Mouse (Mus musculus) forebrain, embryonic 13.5 days (tissue): ENCODE measurements around the gene Rap1gds1. TPM values are rescaled to one million over a fixed set of nuclear protein-coding genes. Genes with fewer than 3 reads are reported as not detected.
A peak's percentile ranks its signal among the peaks of the same experiment; 100 is the strongest.

Experiments used
- ATAC-seq: fragments of 200-750 bp; cut with Nextera tagmentation; 2 replicates; pipeline ENCODE4 v1.8.0; 2017
- H3K27ac ChIP-seq: fragments of 300-500 bp; sonication (generic); 2 replicates; pipeline ENCODE4 v1.5.1; 2015; ENCODE audit warnings: inconsistent platforms, mild to moderate bottlenecking, moderate library complexity
- H3K27me3 ChIP-seq: fragments of 300-500 bp; sonication (generic); 2 replicates; pipeline ENCODE4 v1.6.1; 2015; ENCODE audit warnings: mild to moderate bottlenecking, inconsistent platforms
- H3K36me3 ChIP-seq: fragments of 300-500 bp; sonication (generic); 2 replicates; pipeline ENCODE4 v1.6.1; 2015; ENCODE audit warnings: mild to moderate bottlenecking, inconsistent platforms; ENCODE audit not compliant: poor library complexity, severe bottlenecking
- H3K4me1 ChIP-seq: fragments of 300-500 bp; sonication (generic); 2 replicates; pipeline ENCODE4 v1.6.1; 2015; ENCODE audit warnings: inconsistent platforms
- H3K4me2 ChIP-seq: fragments of 300-500 bp; sonication (generic); 2 replicates; pipeline ENCODE4 v1.6.1; 2015; ENCODE audit warnings: inconsistent platforms, mild to moderate bottlenecking, moderate library complexity
- H3K4me3 ChIP-seq: fragments of 300-500 bp; sonication (generic); 2 replicates; pipeline ENCODE4 v1.5.1; 2015; ENCODE audit warnings: mild to moderate bottlenecking, inconsistent platforms
- H3K9ac ChIP-seq: fragments of 300-500 bp; sonication (generic); 2 replicates; pipeline ENCODE4 v1.6.1; 2015; ENCODE audit warnings: mild to moderate bottlenecking, inconsistent platforms
- H3K9me3 ChIP-seq: fragments of 300-500 bp; sonication (generic); replicated peaks from 2 replicates; pipeline ENCODE4 v1.6.1; 2016; ENCODE audit warnings: inconsistent platforms
- WGBS: fragments of 180-500 bp; shearing (Covaris S2); methylation state at CpG from one replicate; pipeline ENCODE4 v1.1.7; 2015; 5-methylcytosine and 5-hydroxymethylcytosine counted together
- polyA plus RNA-seq: library from polyadenylated mRNA; unstranded; fragments of >200 nt; fragmentation: Nextera tagmentation; extraction: Ambion mirVana; gene quantifications from 2 replicates; pipeline ENCODE4 v1.2.1, GENCODE M21; 2015

Gene Rap1gds1
- polyA plus RNA-seq, 1 experiment from 2014 or later, result 44.8 TPM

DNA sequence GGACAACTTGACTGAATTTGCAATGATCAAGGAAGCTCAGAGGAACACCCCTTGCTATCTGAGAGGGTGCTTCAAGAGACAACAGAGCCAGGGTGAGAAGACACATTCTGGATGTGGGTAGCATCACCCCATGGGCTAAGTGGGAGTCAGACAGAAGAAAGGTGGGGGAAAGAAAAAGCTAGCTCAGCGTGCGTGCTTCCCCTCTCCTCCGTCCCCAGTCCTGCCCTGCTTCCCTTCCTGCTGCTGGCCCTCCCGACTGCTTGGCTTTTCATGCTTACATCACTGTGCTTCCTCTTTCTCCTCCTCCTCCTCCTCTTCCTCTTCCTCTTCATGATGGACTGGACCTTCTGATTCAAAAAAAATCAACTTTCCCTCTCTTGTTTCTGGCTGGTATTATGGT, 33.1 kb downstream of the Rap1gds1 start:
- WGBS, result 84% methylated on average over 4 of the region's 4 CpGs
- no peaks in the 10 kb centered on the region for H3K27me3 ChIP-seq
- H3K4me1 ChIP-seq, result no peaks in the 10 kb centered on the region
- peaks cover 10% of the 10 kb centered on the region; the same call in 1 of the 2 replicates for H3K36me3 ChIP-seq
- H3K4me2 ChIP-seq, result no peak overlapping the region
- H3K9me3 ChIP-seq, result no peaks in the 10 kb centered on the region
- H3K27ac ChIP-seq, result no peak overlapping the region
- no peak for ATAC-seq
- no peak overlapping the region for H3K9ac ChIP-seq
- no peak overlapping the region for H3K4me3 ChIP-seq

GRCm38 (mm10) chr3:139037030-139037429, 38.0 kb downstream of the Rap1gds1 start:
- Histone ChIP-seq H3K4me2 (no peak overlapping the region), H3K9ac (no peak overlapping the region), H3K9me3 (0 out of 2 replicates have a peak, but pooled peaks cover 8% of the 10 kb centered on the region), H3K4me1 (no peaks in the 10 kb centered on the region), H3K4me3 (no peak overlapping the region), H3K27ac (no peak overlapping the region), H3K36me3 (peaks cover 11% of the 10 kb centered on the region), H3K27me3 (no peaks in the 10 kb centered on the region)
- WGBS, result 94% methylated on average over 4 of the region's 4 CpGs
- ATAC-seq, result no peak

DNA sequence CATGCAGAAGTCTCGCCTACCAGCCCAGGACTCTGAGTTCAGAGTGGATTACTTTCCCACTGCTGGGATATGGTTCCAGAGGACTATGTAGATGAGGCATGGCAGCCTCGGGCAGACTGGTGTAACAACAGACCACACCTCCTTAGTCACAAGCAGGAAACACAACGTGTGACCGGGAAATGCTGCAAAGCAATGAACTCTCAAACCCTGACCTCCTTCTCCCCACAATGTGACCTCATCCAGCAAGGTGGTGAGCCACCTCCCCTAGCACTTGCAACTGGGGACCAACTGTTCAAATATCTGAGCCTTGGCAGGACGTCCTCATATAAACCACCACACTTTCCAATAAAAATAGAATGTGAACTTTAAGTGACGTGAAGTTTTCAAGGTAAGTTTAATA, 41.8 kb downstream of the Rap1gds1 start:
- 0 out of 2 replicates have a peak, but pooled peaks cover 8% of the 10 kb centered on the region for H3K9me3 ChIP-seq
- 91% methylated on average over 6 of the region's 6 CpGs for WGBS
- no peak for ATAC-seq

DNA sequence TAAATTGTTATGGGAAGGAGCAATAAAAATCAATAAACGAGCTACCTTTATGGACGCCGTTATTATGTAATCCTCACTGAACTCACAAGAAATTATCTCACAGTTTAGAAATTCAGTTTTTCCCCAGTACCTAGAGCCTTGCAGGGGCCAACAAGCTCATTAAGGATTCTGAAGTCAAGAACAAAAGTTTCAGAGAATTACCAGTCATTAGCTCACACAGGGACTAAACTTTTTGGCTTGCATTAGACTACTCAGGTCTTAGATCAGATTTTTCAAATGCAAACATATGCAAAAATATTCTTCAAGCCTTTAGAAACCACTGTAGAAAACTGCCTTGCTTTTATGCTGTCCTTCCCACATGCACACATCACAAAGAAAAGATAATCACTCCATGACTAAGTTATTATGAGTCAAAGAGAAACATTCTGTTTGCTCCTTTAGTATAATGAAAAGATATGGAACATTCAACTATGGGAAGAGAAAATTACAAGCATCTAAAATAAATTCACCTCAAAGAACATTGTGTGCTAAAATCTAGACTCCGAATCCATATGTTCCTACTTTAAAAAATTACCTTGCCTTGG, 44.3 kb downstream of the Rap1gds1 start:
- Histone ChIP-seq H3K9me3 (0 out of 2 replicates have a peak, but pooled peaks cover 8% of the 10 kb centered on the region), H3K9ac (no peak overlapping the region), H3K4me2 (no peak overlapping the region), H3K4me3 (no peak overlapping the region), H3K27ac (no peak overlapping the region), H3K27me3 (no peaks in the 10 kb centered on the region), H3K36me3 (peaks cover 13% of the 10 kb centered on the region), H3K4me1 (peaks cover 12% of the 10 kb centered on the region; the same call in 1 of the 2 replicates)
- peak; percentile 55 for ATAC-seq
- 55% methylated on average over 4 of the region's 4 CpGs for WGBS

More for the DNA sequence above, 41.8 kb downstream of the Rap1gds1 start:
- Histone ChIP-seq H3K36me3 (peaks cover 8% of the 10 kb centered on the region), H3K4me3 (no peak overlapping the region), H3K27me3 (no peaks in the 10 kb centered on the region), H3K4me2 (no peak overlapping the region), H3K27ac (no peak overlapping the region), H3K9ac (no peak overlapping the region), H3K4me1 (peaks cover 12% of the 10 kb centered on the region; the same call in 1 of the 2 replicates)

DNA sequence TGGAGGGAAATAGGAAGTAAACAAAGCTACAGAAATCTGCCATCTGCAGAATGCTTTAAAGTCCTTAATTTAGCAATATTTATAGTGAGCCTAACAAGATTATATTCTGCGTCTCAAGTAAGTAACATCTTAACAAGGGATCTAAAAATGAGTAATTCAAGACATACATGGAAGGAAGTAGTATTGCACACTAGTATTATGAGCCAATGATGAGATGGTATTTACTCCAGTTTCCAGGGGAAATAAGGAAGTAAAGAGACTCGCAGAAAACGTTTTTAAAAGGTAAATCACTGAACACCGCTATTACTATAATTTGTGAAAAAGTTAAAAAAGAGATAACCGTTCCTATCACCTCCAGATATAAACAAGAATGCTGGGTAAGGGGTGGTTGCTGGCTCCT, 49.9 kb downstream of the Rap1gds1 start:
- Histone ChIP-seq H3K4me1 (peaks cover 5% of the 10 kb centered on the region), H3K27me3 (no peaks in the 10 kb centered on the region), H3K4me2 (no peak overlapping the region), H3K9ac (no peak overlapping the region), H3K27ac (no peak overlapping the region), H3K4me3 (no peak overlapping the region), H3K36me3 (peaks cover 5% of the 10 kb centered on the region; the same call in 1 of the 2 replicates), H3K9me3 (no peaks in the 10 kb centered on the region)
- ATAC-seq, result no peak
- WGBS, result 88% methylated on average over 5 of the region's 5 CpGs

DNA sequence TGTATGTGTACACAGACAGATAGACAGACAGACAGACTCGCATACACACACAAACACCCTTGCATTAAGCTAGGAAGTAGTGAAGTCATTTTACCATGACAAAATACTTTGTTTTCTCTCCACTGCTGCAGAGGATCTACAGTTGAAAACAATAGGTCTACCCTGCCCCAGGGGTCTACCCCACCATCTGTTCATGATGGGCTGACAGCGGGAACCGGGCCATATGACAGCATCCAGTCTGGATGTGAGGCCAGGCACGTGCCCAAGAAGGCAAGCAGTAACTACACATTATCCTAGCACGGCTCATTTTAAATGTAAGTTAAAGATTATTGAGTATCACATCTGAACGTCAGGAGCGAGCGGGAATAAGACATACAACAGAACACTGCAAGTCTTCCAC, 51.4 kb downstream of the Rap1gds1 start:
- H3K9ac ChIP-seq, result no peak overlapping the region

GRCm38 (mm10) chr3:139012352-139012751, 62.6 kb downstream of the Rap1gds1 start:
- Histone ChIP-seq H3K27me3 (no peaks in the 10 kb centered on the region), H3K36me3 (peaks cover 4% of the 10 kb centered on the region), H3K4me1 (no peaks in the 10 kb centered on the region), H3K4me3 (no peak overlapping the region), H3K9me3 (no peaks in the 10 kb centered on the region), H3K9ac (no peak overlapping the region), H3K27ac (no peak overlapping the region), H3K4me2 (no peak overlapping the region)
- 91% methylated on average over 9 of the region's 9 CpGs for WGBS
- ATAC-seq, result no peak

More for the DNA sequence above, 51.4 kb downstream of the Rap1gds1 start:
- H3K4me1 ChIP-seq, result peaks cover 4% of the 10 kb centered on the region
- H3K36me3 ChIP-seq, result peaks cover 9% of the 10 kb centered on the region; the same call in 1 of the 2 replicates
- H3K27me3 ChIP-seq, result no peaks in the 10 kb centered on the region
- WGBS, result 64% methylated on average over 8 of the region's 8 CpGs
- peak overlapping the region; percentile 4; the same call in 1 of the 2 replicates for H3K27ac ChIP-seq
- no peak overlapping the region for H3K4me3 ChIP-seq
- ATAC-seq, result peak; percentile 90
- no peak overlapping the region for H3K4me2 ChIP-seq
- no peaks in the 10 kb centered on the region for H3K9me3 ChIP-seq

GRCm38 (mm10) chr3:139005669-139006068, 69.3 kb downstream of the Rap1gds1 start:
- Histone ChIP-seq H3K4me1 (peaks cover 6% of the 10 kb centered on the region; the same call in 1 of the 2 replicates), H3K36me3 (no peaks in the 10 kb centered on the region), H3K4me3 (no peak overlapping the region), H3K9ac (no peak overlapping the region), H3K4me2 (no peak overlapping the region), H3K27ac (no peak overlapping the region), H3K27me3 (no peaks in the 10 kb centered on the region), H3K9me3 (no peaks in the 10 kb centered on the region)
- peak; percentile 19; the same call in 1 of the 2 replicates for ATAC-seq

DNA sequence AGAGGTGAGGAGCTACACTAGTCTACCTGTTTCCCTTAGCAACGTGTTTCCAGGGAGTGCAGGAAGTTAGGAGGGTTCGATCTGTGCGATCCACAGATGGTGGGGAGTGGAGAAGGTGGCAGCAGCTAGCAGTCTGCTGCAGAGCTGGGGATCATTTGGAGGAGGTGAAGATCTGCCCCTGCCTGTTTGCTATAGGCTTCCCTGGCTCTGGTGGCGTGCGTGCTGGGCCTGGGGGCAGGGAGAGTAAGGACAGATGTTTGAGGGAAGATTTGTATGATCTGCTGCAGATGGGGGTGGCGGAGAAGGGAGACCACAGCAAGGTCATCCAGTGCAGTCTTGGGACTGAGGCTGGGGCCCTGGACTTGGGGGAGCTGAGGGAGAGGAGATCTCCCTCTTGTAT, 72.2 kb downstream of the Rap1gds1 start:
- 86% methylated on average over 6 of the region's 6 CpGs for WGBS
- H3K36me3 ChIP-seq, result no peaks in the 10 kb centered on the region; the same call in 1 of the 2 replicates
- H3K4me1 ChIP-seq, result peaks cover 6% of the 10 kb centered on the region; the same call in 1 of the 2 replicates
- no peaks in the 10 kb centered on the region for H3K27me3 ChIP-seq
- no peak overlapping the region for H3K4me3 ChIP-seq
- H3K9ac ChIP-seq, result no peak overlapping the region
- no peak for ATAC-seq
- no peaks in the 10 kb centered on the region for H3K9me3 ChIP-seq
- H3K27ac ChIP-seq, result no peak overlapping the region
- no peak overlapping the region for H3K4me2 ChIP-seq

GRCm38 (mm10) chr3:139000071-139000867, 74.7 kb downstream of the Rap1gds1 start:
- 93% methylated on average over 9 of the region's 9 CpGs for WGBS

DNA sequence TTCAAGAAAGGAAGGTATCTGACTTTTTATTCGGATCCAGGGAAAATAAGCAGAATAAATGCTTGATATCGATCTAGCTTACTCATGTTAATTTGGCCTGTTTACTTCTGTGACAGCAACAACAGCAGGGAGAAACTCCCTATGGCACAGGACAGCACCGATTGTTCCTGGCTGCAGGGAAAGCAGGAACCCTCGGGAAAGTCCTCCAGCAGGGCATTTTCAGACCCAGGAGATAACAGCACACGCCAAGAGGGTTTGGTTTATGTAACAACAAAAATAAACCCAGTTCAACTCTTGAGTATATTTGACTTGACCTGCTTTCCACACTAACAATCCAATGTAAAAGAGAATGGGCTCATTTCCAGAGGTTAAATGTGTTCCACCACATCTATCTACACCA, 81.5 kb downstream of the Rap1gds1 start:
- ATAC-seq, result no peak
- H3K4me2 ChIP-seq, result no peak overlapping the region
- H3K9ac ChIP-seq, result no peak overlapping the region
- H3K4me3 ChIP-seq, result no peak overlapping the region
- no peaks in the 10 kb centered on the region for H3K27me3 ChIP-seq
- no peaks in the 10 kb centered on the region for H3K9me3 ChIP-seq
- H3K36me3 ChIP-seq, result peaks cover 16% of the 10 kb centered on the region; the same call in 1 of the 2 replicates
- no peaks in the 10 kb centered on the region for H3K4me1 ChIP-seq
- H3K27ac ChIP-seq, result no peak overlapping the region
- 80% methylated on average over 5 of the region's 5 CpGs for WGBS

More at GRCm38 (mm10) chr3:139000071-139000867, 74.7 kb downstream of the Rap1gds1 start:
- Histone ChIP-seq H3K27me3 (no peaks in the 10 kb centered on the region), H3K36me3 (peaks cover 16% of the 10 kb centered on the region; the same call in 1 of the 2 replicates), H3K4me2 (no peak overlapping the region), H3K4me3 (no peak overlapping the region), H3K9ac (no peak overlapping the region), H3K27ac (no peak overlapping the region), H3K4me1 (no peaks in the 10 kb centered on the region), H3K9me3 (no peaks in the 10 kb centered on the region)
- no peak for ATAC-seq

GRCm38 (mm10) chr3:138991367-138991766, 83.6 kb downstream of the Rap1gds1 start:
- Histone ChIP-seq H3K9ac (no peak overlapping the region), H3K4me2 (no peak overlapping the region), H3K4me1 (no peaks in the 10 kb centered on the region), H3K9me3 (peaks cover 5% of the 10 kb centered on the region), H3K27ac (no peak overlapping the region), H3K4me3 (no peak overlapping the region), H3K27me3 (no peaks in the 10 kb centered on the region), H3K36me3 (peaks cover 10% of the 10 kb centered on the region)
- 97% methylated on average over 1 of the region's 1 CpGs for WGBS
- no peak for ATAC-seq
